Mouse (Mus musculus): ENCODE measurements around the gene Gm17018.

DNA sequence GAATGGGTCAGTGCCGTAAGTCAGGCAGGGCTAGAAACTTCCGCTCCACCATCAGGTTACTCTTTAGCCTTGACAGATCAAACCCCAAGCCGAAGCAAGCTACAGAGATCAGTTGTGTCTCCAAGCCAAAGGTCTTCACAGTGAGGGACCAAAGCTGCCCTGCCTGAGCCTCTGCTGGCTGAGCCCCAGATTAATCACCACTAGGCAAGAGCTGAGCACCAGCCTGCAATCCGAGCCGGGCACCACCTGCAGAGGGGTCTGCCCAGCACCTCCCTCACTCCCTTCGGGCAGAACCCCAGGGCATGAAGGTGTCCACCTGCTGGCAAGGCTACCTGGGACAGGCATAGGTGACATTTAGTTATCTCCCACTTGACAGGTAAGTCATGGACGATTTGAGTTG lies 60.6 kb downstream of the Gm17018 start:
- TF ChIP-seq CTCF (IDR thresholded peaks at IDR 0.05; ENCODE audit: control insufficient read depth, insufficient read depth, insufficient read length) (no peak), USF1 (IDR thresholded peaks at IDR 0.05; ENCODE audit: low read depth) (no peak), MAX (IDR thresholded peaks at IDR 0.05) (no peak), MYOG (IDR thresholded peaks at IDR 0.05; ENCODE audit: control insufficient read depth, extremely low read depth, insufficient read length) (no peak), FOSL1 (IDR thresholded peaks at IDR 0.05; ENCODE audit: insufficient read depth, low read length, poor library complexity, severe bottlenecking) (no peak), MYOD1 (IDR thresholded peaks at IDR 0.05; ENCODE audit: control insufficient read depth, insufficient read length, low read depth) (no peak)

All from C2C12 (cell line).